Mouse (Mus musculus): ENCODE measurements around the gene Fntb. TPM values are rescaled to one million over a fixed set of nuclear protein-coding genes. Genes with fewer than 3 reads are reported as not detected.

Fntb gene
- polyA plus RNA-seq, 2 experiments: 42.9 to 47.6 TPM

- Histone ChIP-seq H3K9ac (ENCODE audit: low read depth, low read length, severe bottlenecking) (no peak overlapping the region), H3K9me3 (ENCODE audit: control insufficient read depth, low read length) (no peaks in the 10 kb centered on the region), H3K4me2 (replicated peaks; ENCODE audit: low read depth, low read length, severe bottlenecking) (no peak overlapping the region), H3K36me3 (ENCODE audit: control insufficient read depth, insufficient read depth, low read length) (peaks cover 13% of the 10 kb centered on the region), H3K4me1 (ENCODE audit: control insufficient read depth, insufficient read depth, low read length) (peaks cover 15% of the 10 kb centered on the region), H3K27ac (replicated peaks; ENCODE audit: low read depth, low read length) (no peak overlapping the region), H3K27me3 (ENCODE audit: control insufficient read depth, insufficient read depth, low read length) (no peaks in the 10 kb centered on the region), H3K4me3 (replicated peaks; ENCODE audit: low read length) (no peak overlapping the region)
- WGBS: 91% methylated on average over 10 of the region's 10 CpGs
- ATAC-seq (ENCODE audit: low FRiP score, low read depth) (no peak), DNase-seq (ENCODE audit: low spot score) (no peak)
- TF ChIP-seq POLR2A (IDR thresholded peaks at IDR 0.05; ENCODE audit: borderline replicate concordance, extremely low read depth, insufficient read depth, insufficient read length): no peak
These were observed 134.0 kb downstream of the Fntb start for GRCm38 (mm10) chr12:76899261-76899975.

GRCm38 (mm10) chr12:76901508-76902294, 136.3 kb downstream of the Fntb start:
- H3K4me3 ChIP-seq (replicated peaks; ENCODE audit: low read length): no peak overlapping the region
- H3K27me3 ChIP-seq (ENCODE audit: control insufficient read depth, insufficient read depth, low read length): no peaks in the 10 kb centered on the region
- H3K36me3 ChIP-seq (ENCODE audit: control insufficient read depth, insufficient read depth, low read length): peaks cover 20% of the 10 kb centered on the region
- H3K4me2 ChIP-seq (replicated peaks; ENCODE audit: low read depth, low read length, severe bottlenecking): no peak overlapping the region
- peaks cover 10% of the 10 kb centered on the region for H3K4me1 ChIP-seq (ENCODE audit: control insufficient read depth, insufficient read depth, low read length)
- ATAC-seq (ENCODE audit: low FRiP score, low read depth) (no peak), DNase-seq (ENCODE audit: low spot score) (no peak)
- TF ChIP-seq POLR2A (IDR thresholded peaks at IDR 0.05; ENCODE audit: borderline replicate concordance, extremely low read depth, insufficient read depth, insufficient read length): no peak
- 79% methylated on average over 3 of the region's 3 CpGs for WGBS
- H3K9me3 ChIP-seq (ENCODE audit: control insufficient read depth, low read length): no peaks in the 10 kb centered on the region
- H3K27ac ChIP-seq (replicated peaks; ENCODE audit: low read depth, low read length): no peak overlapping the region
- H3K9ac ChIP-seq (ENCODE audit: low read depth, low read length, severe bottlenecking): no peak overlapping the region

GRCm38 (mm10) chr12:76906278-76906677, 140.9 kb downstream of the Fntb start:
- Histone ChIP-seq H3K27me3 (ENCODE audit: control insufficient read depth, insufficient read depth, low read length) (no peaks in the 10 kb centered on the region), H3K27ac (replicated peaks; ENCODE audit: low read depth, low read length) (no peak overlapping the region), H3K36me3 (ENCODE audit: control insufficient read depth, insufficient read depth, low read length) (peaks cover 27% of the 10 kb centered on the region), H3K4me2 (replicated peaks; ENCODE audit: low read depth, low read length, severe bottlenecking) (no peak overlapping the region), H3K9me3 (ENCODE audit: control insufficient read depth, low read length) (no peaks in the 10 kb centered on the region), H3K4me1 (ENCODE audit: control insufficient read depth, insufficient read depth, low read length) (no peaks in the 10 kb centered on the region), H3K4me3 (replicated peaks; ENCODE audit: low read length) (no peak overlapping the region), H3K9ac (ENCODE audit: low read depth, low read length, severe bottlenecking) (no peak overlapping the region)
- ATAC-seq (ENCODE audit: low FRiP score, low read depth): no peak
- 60% methylated on average over 1 of the region's 1 CpGs for WGBS
- TF ChIP-seq POLR2A (IDR thresholded peaks at IDR 0.05; ENCODE audit: borderline replicate concordance, extremely low read depth, insufficient read depth, insufficient read length): no peak
- no peak for DNase-seq (ENCODE audit: low spot score)

GRCm38 (mm10) chr12:76909218-76909617, 143.8 kb downstream of the Fntb start:
- no peak for ATAC-seq (ENCODE audit: low FRiP score, low read depth)
- TF ChIP-seq POLR2A (IDR thresholded peaks at IDR 0.05; ENCODE audit: borderline replicate concordance, extremely low read depth, insufficient read depth, insufficient read length): no peak
- Histone ChIP-seq H3K4me2 (replicated peaks; ENCODE audit: low read depth, low read length, severe bottlenecking) (no peak overlapping the region), H3K27ac (replicated peaks; ENCODE audit: low read depth, low read length) (no peak overlapping the region), H3K4me3 (replicated peaks; ENCODE audit: low read length) (no peak overlapping the region), H3K27me3 (ENCODE audit: control insufficient read depth, insufficient read depth, low read length) (no peaks in the 10 kb centered on the region), H3K36me3 (ENCODE audit: control insufficient read depth, insufficient read depth, low read length) (peaks cover 37% of the 10 kb centered on the region), H3K4me1 (ENCODE audit: control insufficient read depth, insufficient read depth, low read length) (no peaks in the 10 kb centered on the region), H3K9me3 (ENCODE audit: control insufficient read depth, low read length) (no peaks in the 10 kb centered on the region), H3K9ac (ENCODE audit: low read depth, low read length, severe bottlenecking) (no peak overlapping the region)
- DNase-seq (ENCODE audit: low spot score): no peak
- 80% methylated on average over 5 of the region's 5 CpGs for WGBS

GRCm38 (mm10) chr12:76910258-76910940, 145.0 kb downstream of the Fntb start:
- no peak for TF ChIP-seq POLR2A (IDR thresholded peaks at IDR 0.05; ENCODE audit: borderline replicate concordance, extremely low read depth, insufficient read depth, insufficient read length)
- 83% methylated on average over 11 of the region's 11 CpGs for WGBS
- H3K4me1 ChIP-seq (ENCODE audit: control insufficient read depth, insufficient read depth, low read length): no peaks in the 10 kb centered on the region
- DNase-seq (ENCODE audit: low spot score): no peak
- no peaks in the 10 kb centered on the region for H3K9me3 ChIP-seq (ENCODE audit: control insufficient read depth, low read length)
- no peak overlapping the region for H3K9ac ChIP-seq (ENCODE audit: low read depth, low read length, severe bottlenecking)
- H3K4me3 ChIP-seq (replicated peaks; ENCODE audit: low read length): no peak overlapping the region
- no peaks in the 10 kb centered on the region for H3K27me3 ChIP-seq (ENCODE audit: control insufficient read depth, insufficient read depth, low read length)
- no peak overlapping the region for H3K27ac ChIP-seq (replicated peaks; ENCODE audit: low read depth, low read length)
- H3K4me2 ChIP-seq (replicated peaks; ENCODE audit: low read depth, low read length, severe bottlenecking): no peak overlapping the region
- H3K36me3 ChIP-seq (ENCODE audit: control insufficient read depth, insufficient read depth, low read length): peaks cover 42% of the 10 kb centered on the region
- ATAC-seq (ENCODE audit: low FRiP score, low read depth): no peak

All from limb, embryonic 14.5 days (tissue).